Mouse (Mus musculus): Measurements from ENCODE around the gene Gm21974. TPM values are rescaled to one million over a fixed set of nuclear protein-coding genes. Genes with fewer than 3 reads are reported as not detected.

Gm21974 gene
- polyA plus RNA-seq, 1 experiment from 2014 or later: not detected

DNA sequence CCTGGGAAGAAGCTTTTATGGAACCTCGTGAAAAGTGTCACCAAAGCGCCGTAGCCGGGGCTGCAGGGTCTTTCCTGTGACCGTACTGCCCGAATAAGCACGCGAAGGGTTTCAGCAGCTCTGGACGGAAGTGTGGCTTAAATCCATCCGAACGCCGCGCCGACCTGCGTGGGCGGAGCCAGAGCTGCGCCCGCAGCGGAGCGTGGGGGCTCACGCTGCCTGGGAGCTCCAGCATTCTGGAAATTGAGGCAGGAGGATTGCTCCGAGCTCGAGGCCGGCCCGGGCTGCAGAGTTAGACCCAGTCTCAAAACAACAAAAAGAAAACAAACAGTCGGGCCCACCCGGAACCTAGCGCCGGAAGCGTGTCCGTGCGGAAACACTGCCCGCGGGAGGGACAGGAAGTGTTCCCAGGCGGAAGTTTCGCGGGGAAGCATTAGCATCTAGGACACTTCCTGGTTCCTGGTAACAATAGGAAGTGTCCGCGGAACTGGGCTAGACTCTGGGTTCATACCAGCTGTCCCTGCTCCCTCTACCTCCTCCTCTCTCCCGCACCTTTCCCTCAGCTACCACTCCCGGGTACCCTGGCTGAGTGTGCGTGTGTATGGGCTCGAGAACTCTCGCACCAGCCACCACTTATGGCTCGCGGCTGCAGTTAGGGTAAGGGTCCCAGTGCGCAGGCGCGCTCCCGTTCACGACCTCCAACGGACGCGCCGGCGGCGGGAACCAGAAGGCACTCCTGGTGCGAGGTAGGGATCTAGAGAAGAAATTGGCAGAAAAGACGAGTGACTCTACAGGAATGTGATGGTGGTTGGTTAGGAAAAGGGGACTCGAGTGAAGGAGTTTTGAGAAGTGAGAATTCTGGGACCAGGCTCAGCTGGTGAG lies 18.5 kb downstream of the Gm21974 start, which contains the start of gene Zfp668:
Zfp668 (minus strand) TSS at position 362 of the 882 bp plus-strand sequence.
- under 1% methylated on average over 60 of the region's 60 CpGs for WGBS (ENCODE audit: missing documents)
- H3K79me2 ChIP-seq (ENCODE audit: inconsistent target): peaks cover 86% of the 10 kb centered on the region
- H3K4me3 ChIP-seq (ENCODE audit: inconsistent target): peak within 1 kb of the TSS; percentile 77
- H3K36me3 ChIP-seq (ENCODE audit: inconsistent target): peaks cover 38% of the 10 kb centered on the region
- H3K27ac ChIP-seq: peak within 1 kb of the TSS; percentile 92

DNA sequence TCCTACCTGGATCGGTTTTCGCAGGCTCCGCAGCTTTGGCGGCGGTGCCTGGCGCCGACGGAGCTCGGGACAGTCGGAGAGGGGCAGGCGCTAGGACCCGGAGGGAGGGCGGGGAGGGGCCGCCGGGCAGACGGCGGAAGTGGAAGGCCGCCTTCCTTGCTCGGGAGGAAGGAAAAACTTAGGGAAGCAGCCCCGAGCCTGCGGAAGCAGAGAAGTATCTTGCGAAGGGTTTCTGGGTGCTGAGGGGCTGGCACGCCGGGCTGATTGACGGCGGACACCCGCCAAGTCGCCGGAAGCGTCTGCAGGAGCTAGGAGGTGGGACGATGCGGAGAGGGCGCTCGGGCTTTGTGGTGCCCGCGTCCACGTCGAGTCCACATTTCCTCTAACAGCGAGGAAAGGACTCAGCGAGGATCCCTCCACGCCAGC lies 19.2 kb downstream of the Gm21974 start, which contains the start of gene Zfp646:
Zfp646 (plus strand) TSS at position 181 of the 426 bp plus-strand sequence.
- Histone ChIP-seq H3K27ac (peak within 1 kb of the TSS; percentile 92), H3K36me3 (ENCODE audit: inconsistent target) (peaks cover 31% of the 10 kb centered on the region), H3K4me3 (ENCODE audit: inconsistent target) (peak within 1 kb of the TSS; percentile 78), H3K79me2 (ENCODE audit: inconsistent target) (peaks cover 86% of the 10 kb centered on the region)
- under 1% methylated on average over 40 of the region's 41 CpGs for WGBS (ENCODE audit: missing documents)

DNA sequence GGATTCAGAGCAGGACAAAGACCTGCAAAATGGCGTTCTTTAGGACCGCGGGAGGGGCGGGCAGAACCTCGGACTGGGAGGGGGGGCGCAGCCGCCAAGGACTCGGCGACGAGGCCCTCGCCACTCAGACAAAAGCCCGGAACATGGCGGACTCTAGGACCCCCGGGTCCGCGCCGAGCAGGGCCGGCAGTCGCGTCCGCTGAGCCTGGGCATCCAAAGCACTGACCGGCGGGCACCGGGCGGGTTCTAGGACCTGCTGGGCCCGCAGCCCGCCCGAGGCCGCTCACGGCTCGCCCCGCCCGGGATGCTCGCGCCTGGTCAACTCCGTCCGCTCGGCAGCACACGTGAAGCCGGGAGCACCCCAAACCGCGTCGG lies 19.6 kb downstream of the Gm21974 start:
- H3K36me3 ChIP-seq (ENCODE audit: inconsistent target): peaks cover 27% of the 10 kb centered on the region

DNA sequence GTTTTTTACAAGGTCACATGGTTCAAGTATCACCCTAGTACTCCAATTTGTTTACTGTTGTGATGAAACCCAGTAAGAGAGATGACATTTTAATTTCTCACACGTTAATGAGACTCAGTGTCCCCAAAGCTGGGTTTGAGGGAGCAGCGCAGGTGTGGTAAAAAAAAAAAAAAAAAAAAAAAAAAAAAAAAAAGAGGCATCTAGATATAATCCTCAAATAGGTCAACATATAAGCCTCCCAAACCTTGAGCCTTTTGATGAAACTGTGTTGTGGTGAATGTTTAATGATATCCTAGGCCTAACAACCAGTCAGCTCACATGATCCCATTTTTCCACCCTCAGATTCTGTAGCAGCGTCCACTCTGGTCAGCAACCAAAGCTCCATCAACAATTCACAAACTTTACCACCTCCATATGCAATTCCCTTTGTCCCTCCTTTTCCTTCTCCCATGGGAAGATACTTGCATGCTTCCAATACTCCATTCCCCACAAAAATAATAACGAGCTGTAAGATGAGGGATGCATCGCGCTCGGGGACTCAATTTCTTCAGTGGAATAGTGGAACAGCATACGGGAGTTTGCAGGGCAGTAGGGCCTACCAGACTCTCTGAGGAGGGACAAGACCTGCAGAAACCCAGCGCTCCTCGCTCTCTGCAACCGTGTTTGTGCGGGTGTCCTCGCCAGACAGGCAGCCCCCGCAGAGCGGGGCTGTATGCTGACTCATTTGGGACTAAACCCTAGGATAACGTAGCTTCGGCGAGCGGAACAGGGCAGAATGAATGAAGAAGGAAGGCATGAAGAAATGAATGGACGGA lies 20.2 kb downstream of the Gm21974 start:
- H3K36me3 ChIP-seq (ENCODE audit: inconsistent target): peaks cover 21% of the 10 kb centered on the region
- 0% methylated on average over 18 of the region's 20 CpGs for WGBS (ENCODE audit: missing documents)
- peak overlapping the region; percentile 65 for H3K27ac ChIP-seq

More for the DNA sequence above, 19.6 kb downstream of the Gm21974 start:
- under 1% methylated on average over 38 of the region's 43 CpGs for WGBS (ENCODE audit: missing documents)
- Histone ChIP-seq H3K4me3 (ENCODE audit: inconsistent target) (peak overlapping the region; percentile 78), H3K27ac (peak overlapping the region; percentile 65), H3K79me2 (ENCODE audit: inconsistent target) (peaks cover 86% of the 10 kb centered on the region)

DNA sequence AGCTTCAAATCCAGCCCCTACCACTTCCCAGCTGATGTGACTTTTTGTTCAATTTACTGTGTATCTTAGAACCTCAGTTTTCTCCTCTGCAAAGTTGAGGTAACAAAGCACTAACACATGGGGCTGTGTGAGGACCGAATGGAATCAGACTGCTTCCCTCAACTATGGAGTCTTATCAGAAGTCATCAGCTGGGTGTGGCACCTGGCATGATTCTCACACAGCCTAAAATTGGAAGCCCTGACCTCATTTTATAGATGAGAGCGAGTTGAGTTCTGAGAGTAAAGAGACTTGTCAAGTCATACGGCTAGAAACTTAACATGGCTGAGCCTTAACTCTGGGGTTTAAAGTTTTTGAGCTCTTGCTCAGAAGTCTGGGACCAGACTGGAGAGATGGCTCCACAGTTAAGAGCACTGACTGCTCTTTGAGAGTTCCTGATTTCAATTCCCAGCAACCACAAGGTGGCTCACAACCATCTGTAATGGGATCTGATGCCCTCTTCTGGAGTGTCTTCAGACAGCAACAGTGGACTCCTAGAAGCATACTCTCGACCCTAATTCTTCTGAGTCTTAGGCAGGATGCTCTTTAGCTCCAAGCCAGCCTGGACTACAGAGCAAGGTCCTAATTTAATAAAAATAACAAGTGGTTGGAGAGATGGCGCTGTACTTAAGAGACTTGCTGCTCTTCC lies 25.0 kb downstream of the Gm21974 start:
- Histone ChIP-seq H3K27ac (no peak overlapping the region), H3K4me3 (ENCODE audit: inconsistent target) (no peak overlapping the region), H3K36me3 (ENCODE audit: inconsistent target) (peaks cover 20% of the 10 kb centered on the region), H3K79me2 (ENCODE audit: inconsistent target) (peaks cover 70% of the 10 kb centered on the region)
- WGBS (ENCODE audit: missing documents): 90% methylated on average over 5 of the region's 5 CpGs

More for the DNA sequence above, 20.2 kb downstream of the Gm21974 start:
- Histone ChIP-seq H3K4me3 (ENCODE audit: inconsistent target) (peak overlapping the region; percentile 78), H3K79me2 (ENCODE audit: inconsistent target) (peaks cover 86% of the 10 kb centered on the region)

DNA sequence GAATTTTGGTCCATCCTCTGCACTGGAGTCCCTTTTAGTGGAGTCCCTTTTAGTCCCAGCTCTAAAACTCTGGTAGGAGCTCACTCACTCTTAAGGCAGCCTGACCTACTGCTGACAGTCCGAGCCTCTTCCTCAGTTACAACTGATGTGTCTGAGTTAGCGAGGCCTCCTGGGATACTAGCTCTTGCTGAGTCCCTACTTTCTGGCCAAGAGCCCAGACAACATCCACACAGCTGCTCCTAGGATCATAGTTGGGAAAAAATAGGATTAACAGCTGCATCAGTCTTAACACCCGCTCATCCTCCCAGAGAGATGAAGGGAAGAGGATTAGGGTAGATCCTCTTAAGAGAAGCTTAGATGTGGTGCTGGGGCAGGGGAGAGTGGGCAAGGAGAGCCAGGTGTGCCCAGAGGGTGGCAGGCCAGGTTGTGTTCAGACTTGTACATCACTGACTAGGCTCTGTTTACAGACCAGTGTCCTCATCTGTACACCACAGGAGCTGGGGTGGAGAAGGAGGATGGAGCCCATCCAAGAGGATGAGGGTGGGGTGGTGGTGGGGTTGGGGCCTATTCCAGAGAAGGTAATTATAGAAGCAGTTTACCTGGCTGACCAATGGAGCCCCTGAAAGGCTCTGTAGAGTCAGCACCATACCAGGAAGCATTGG lies 26.0 kb downstream of the Gm21974 start:
- Histone ChIP-seq H3K79me2 (ENCODE audit: inconsistent target) (peaks cover 60% of the 10 kb centered on the region), H3K4me3 (ENCODE audit: inconsistent target) (no peak overlapping the region), H3K36me3 (ENCODE audit: inconsistent target) (peaks cover 20% of the 10 kb centered on the region), H3K27ac (no peak overlapping the region)
- 91% methylated on average over 3 of the region's 3 CpGs for WGBS (ENCODE audit: missing documents)

DNA sequence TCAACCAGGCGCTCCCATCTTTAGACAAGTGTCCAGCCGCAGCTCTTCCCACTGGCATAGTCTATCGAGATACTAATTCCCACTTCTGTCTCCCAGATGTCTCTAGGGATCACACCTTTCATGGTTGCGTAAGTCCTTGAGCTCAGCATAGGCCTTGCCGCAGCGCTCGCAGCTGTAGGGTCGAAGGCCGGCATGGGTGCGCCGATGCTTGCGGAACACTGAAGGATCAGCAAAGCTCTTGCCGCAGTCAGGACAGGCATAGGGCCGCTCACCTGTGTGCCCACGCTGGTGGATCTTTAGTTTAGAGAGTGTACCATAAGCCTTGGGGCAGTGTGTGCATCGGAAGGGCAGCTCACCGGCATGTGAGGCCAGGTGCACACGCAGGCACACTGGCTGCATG lies 27.6 kb downstream of the Gm21974 start:
- no peak overlapping the region for H3K27ac ChIP-seq
- H3K79me2 ChIP-seq (ENCODE audit: inconsistent target): peaks cover 44% of the 10 kb centered on the region
- WGBS (ENCODE audit: missing documents): 98% methylated on average over 16 of the region's 18 CpGs
- no peak overlapping the region for H3K4me3 ChIP-seq (ENCODE audit: inconsistent target)
- peaks cover 20% of the 10 kb centered on the region for H3K36me3 ChIP-seq (ENCODE audit: inconsistent target)

DNA sequence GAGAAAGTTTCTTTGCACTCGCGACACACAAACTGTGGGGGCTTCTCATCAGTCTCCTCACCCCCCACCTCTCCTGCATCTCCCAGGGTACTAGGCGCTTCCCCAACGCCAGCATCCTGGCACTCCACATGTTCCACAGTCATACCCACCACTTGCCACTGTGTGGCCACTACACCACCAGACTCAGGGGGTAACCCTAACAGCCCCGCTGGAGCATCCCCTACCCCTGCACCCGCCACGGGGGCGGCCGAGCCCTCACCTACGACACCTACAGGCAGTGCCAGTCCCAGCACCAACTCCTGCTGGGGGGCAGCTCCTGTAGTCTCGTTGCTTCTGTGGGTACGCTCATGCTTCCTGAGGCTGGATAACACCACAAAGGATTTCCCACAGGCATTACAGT lies 28.8 kb downstream of the Gm21974 start:
- peaks cover 20% of the 10 kb centered on the region for H3K36me3 ChIP-seq (ENCODE audit: inconsistent target)
- H3K27ac ChIP-seq: no peak overlapping the region
- H3K4me3 ChIP-seq (ENCODE audit: inconsistent target): no peak overlapping the region
- peaks cover 32% of the 10 kb centered on the region for H3K79me2 ChIP-seq (ENCODE audit: inconsistent target)
- WGBS (ENCODE audit: missing documents): 97% methylated on average over 12 of the region's 12 CpGs

DNA sequence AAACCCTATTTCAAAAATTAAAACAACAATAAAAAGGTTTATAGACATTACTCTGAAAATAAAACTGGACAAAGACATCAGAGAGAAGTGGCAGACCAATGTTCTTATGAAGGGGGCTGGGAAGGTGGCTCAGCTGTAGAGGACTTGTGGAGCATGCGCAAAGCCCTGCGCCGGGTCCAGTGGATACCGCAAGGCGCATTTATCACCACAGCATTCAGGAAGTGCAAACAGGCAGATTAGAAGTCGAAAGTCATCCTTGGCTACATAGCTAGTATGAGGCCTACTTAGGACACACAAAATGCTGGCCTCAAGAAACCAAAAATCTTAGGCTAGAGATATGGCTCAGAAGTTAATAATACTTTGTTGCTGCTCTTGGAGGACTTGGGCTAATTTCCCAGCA lies 37.0 kb downstream of the Gm21974 start:
- Histone ChIP-seq H3K27ac (no peak overlapping the region), H3K36me3 (ENCODE audit: inconsistent target) (no peaks in the 10 kb centered on the region), H3K4me3 (ENCODE audit: inconsistent target) (no peak overlapping the region), H3K79me2 (ENCODE audit: inconsistent target) (no peaks in the 10 kb centered on the region)
- 81% methylated on average over 6 of the region's 6 CpGs for WGBS (ENCODE audit: missing documents)

DNA sequence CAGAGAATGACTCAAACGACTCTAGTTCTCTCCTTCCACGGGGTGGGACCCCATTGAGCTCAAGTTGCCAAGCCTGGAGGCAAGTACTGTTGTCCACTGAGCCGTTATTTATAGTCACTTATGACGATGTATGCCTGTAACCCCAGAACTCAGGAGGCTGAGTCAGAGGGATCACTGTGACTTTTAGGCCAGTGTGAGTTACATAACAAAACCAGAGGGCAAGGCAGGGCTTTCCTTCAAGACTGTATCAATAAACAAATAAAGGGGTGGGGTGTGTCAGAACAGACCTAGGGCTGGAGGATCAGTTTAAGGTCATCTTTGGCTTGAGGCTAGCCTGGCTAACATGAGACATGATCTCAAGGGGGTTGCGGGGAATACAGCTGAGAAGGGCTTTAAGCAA lies 44.3 kb downstream of the Gm21974 start:
- H3K4me3 ChIP-seq (ENCODE audit: inconsistent target): peak overlapping the region; percentile 23; the same call in 1 of the 2 replicates
- H3K36me3 ChIP-seq (ENCODE audit: inconsistent target): peaks cover 19% of the 10 kb centered on the region
- WGBS (ENCODE audit: missing documents): 41% methylated on average over 5 of the region's 5 CpGs
- H3K27ac ChIP-seq: peak overlapping the region; percentile 97
- peaks cover 13% of the 10 kb centered on the region; the same call in 1 of the 2 replicates for H3K79me2 ChIP-seq (ENCODE audit: inconsistent target)

DNA sequence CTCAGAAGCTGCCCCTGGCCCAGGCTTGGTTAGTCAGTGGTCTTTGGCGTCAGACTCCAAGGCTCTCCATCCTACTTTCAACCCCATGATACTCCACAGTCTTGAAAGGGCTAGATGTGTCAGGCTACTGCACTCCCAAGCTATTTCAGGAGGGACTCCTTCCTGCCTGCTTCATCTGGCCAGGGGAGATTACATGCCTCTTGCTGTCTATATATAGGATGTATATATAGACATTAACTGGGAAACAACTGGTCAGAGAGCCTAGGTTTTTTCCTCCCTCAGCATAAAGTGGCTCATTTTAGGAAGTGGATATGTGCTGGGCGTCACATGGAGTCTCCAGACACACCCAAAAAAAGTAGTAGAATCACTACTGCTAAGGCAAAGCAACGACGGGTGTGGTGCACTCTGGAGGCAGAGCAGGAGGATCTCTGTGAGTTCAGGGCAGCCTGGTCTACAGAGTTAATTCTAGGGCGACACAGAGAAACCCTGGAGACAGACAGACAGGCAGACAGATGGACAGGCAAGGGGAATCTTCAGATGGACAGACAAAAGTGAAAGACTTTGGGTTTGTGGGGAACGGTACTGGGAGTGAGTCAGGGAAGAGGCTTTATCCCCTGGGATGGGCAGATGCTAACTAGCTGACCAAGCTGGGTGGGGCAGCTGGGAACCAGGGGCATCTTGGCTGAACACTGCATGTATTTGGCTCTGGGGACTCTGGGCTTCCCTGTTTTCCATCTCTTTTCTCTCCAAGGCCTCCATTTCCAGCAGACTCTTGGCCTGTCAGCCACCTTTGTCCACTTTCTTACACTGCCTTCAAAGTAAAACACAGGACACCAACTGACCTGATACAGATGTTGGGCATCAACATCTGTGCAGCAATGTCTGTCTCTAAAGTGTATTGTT lies 45.0 kb downstream of the Gm21974 start:
- H3K4me3 ChIP-seq (ENCODE audit: inconsistent target): peak overlapping the region; percentile 23; the same call in 1 of the 2 replicates
- H3K27ac ChIP-seq: peak overlapping the region; percentile 97
- WGBS (ENCODE audit: missing documents): 38% methylated on average over 6 of the region's 6 CpGs
- H3K36me3 ChIP-seq (ENCODE audit: inconsistent target): peaks cover 26% of the 10 kb centered on the region
- peaks cover 19% of the 10 kb centered on the region; the same call in 1 of the 2 replicates for H3K79me2 ChIP-seq (ENCODE audit: inconsistent target)

DNA sequence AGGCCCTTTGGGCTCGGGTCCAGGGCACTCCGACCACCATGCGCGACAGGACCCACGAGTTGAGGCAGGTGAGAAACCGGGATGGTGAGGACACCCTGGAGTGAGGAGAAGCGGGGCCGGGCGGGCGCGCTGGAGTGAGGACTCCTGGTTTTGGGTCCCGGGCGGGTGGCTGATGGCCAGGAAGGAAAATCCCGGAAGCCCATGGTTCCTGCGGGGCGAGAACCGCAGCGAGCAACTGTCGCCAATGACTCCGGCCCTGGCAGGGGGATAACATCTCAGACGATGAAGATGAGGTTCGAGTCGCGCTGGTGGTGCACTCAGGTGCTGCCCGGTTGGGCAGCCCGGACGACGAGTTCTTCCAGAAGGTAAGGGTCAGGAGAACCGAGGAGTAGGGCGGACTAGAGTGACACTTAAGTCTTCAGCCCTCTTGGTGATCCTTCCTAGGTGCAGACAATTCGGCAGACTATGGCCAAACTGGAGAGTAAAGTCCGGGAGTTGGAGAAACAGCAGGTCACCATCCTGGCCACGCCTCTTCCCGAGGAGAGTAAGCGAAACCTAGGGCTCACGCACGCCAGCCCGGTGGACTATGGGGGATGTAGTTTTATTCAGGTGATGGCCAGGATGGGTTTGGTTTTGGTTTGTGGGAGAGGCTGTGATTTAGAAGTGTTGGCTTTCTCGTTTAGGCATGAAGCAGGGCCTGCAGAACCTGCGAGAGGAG lies 53.1 kb downstream of the Gm21974 start:
- Histone ChIP-seq H3K4me3 (ENCODE audit: inconsistent target) (peak overlapping the region; percentile 94), H3K79me2 (ENCODE audit: inconsistent target) (peaks cover 54% of the 10 kb centered on the region), H3K27ac (peak overlapping the region; percentile 97), H3K36me3 (ENCODE audit: inconsistent target) (peaks cover 40% of the 10 kb centered on the region)
- 1% methylated on average over 40 of the region's 40 CpGs for WGBS (ENCODE audit: missing documents)

Data from macrophage (primary cell).